Mouse (Mus musculus): ENCODE data around the gene Rtn4r. TPM values are rescaled to one million over a fixed set of nuclear protein-coding genes. Genes with fewer than 3 reads are reported as not detected.

Rtn4r gene
- polyA plus RNA-seq, 1 experiment from 2014 or later: 4.7 TPM

DNA sequence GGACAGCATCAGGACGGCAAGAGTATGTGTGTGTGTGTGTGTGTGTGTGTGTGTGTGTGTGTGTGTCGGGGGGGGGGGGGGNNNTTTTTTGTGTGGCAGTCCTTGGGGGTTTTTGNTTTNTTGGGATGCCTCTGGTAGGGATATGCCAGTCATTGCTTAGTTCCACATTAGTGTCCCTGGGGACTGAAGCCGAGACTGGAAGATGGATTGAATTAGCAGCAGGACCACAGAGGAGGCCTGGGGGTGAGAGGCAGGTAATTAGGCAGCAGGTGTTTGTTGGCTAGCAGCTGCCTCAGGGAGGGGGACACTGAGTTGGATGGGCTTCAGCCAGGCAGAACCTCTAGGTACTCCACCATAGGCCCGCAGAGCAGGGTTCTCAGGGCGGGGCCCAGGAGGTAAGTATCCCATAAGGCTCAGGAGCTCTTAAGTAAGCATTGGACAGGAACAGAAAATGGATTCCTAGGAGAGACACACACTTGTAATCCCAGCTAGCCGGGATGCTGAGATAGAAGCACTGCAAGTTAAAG, 18.0 kb downstream of the Rtn4r start:
- H3K4me1 ChIP-seq (replicated peaks): 0 out of 2 replicates have a peak, but pooled peaks cover 6% of the 10 kb centered on the region
- WGBS: 71% methylated on average over 5 of the region's 6 CpGs
- H3K27ac ChIP-seq: no peak overlapping the region
- H3K4me2 ChIP-seq (replicated peaks): no peak overlapping the region
- no peak overlapping the region for H3K9ac ChIP-seq
- no peaks in the 10 kb centered on the region for H3K36me3 ChIP-seq
- no peaks in the 10 kb centered on the region for H3K27me3 ChIP-seq (replicated peaks)
- no peak for ATAC-seq
- H3K9me3 ChIP-seq: no peaks in the 10 kb centered on the region
- H3K4me3 ChIP-seq (replicated peaks): no peak overlapping the region

- 33% methylated on average over 6 of the region's 6 CpGs for WGBS
- Histone ChIP-seq H3K9ac (no peak overlapping the region), H3K36me3 (no peaks in the 10 kb centered on the region), H3K27ac (no peak overlapping the region), H3K9me3 (no peaks in the 10 kb centered on the region), H3K27me3 (replicated peaks) (no peaks in the 10 kb centered on the region), H3K4me3 (replicated peaks) (no peak overlapping the region), H3K4me2 (replicated peaks) (no peak overlapping the region), H3K4me1 (replicated peaks) (0 out of 2 replicates have a peak, but pooled peaks cover 6% of the 10 kb centered on the region)
- ATAC-seq: no peak
These were observed 20.9 kb downstream of the Rtn4r start for GRCm38 (mm10) chr16:18148208-18148876.

DNA sequence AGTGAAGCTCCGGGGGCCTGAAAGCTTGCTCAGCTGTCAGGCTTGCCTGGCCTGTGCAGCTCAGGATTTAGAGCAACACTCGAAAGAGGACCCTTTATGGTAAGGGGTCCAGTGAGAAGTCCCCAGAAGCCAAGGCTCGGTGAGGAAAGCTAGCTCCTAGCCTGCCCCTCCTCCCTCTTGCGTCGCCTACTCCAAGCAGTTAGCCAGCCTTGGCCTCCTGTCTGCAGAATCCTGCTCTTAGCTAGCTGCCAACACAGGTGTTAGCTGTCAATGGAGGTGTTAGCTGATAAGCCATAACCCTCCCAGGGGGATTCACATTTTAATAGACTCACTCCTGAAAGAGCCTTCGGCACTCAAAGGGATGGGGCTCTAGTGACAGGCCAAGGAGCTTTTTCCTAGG, 21.8 kb downstream of the Rtn4r start:
- H3K36me3 ChIP-seq: no peaks in the 10 kb centered on the region
- H3K4me2 ChIP-seq (replicated peaks): no peak overlapping the region
- H3K4me3 ChIP-seq (replicated peaks): no peak overlapping the region
- WGBS: 55% methylated on average over 6 of the region's 6 CpGs
- H3K27me3 ChIP-seq (replicated peaks): no peaks in the 10 kb centered on the region
- H3K9me3 ChIP-seq: no peaks in the 10 kb centered on the region
- H3K9ac ChIP-seq: no peak overlapping the region
- ATAC-seq: no peak
- H3K4me1 ChIP-seq (replicated peaks): peaks cover 9% of the 10 kb centered on the region
- no peak overlapping the region for H3K27ac ChIP-seq

DNA sequence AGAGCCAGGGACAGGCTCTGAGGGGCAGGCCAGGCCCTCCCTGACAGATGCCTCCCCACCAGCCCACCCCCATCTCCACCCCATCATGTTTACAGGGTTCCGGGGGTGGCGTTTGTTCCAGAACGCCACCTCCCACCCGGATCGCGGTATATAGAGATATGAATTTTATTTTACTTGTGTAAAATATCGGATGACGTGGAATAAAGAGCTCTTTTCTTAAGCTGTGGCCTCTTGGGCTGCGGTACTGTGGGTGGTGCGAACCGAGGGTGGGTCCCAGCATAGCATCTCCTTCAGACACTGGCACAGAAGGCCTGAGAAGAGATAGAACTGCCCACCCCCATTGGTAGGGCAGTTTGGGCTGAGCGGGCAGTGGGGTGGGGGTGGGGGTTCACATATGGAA, 24.7 kb downstream of the Rtn4r start:
- H3K4me2 ChIP-seq (replicated peaks): no peak overlapping the region
- peaks cover 29% of the 10 kb centered on the region for H3K4me1 ChIP-seq (replicated peaks)
- no peaks in the 10 kb centered on the region for H3K27me3 ChIP-seq (replicated peaks)
- H3K27ac ChIP-seq: no peak overlapping the region
- WGBS: 87% methylated on average over 12 of the region's 12 CpGs
- H3K9ac ChIP-seq: no peak overlapping the region
- ATAC-seq: no peak
- no peaks in the 10 kb centered on the region for H3K36me3 ChIP-seq
- H3K4me3 ChIP-seq (replicated peaks): no peak overlapping the region
- no peaks in the 10 kb centered on the region for H3K9me3 ChIP-seq

- Histone ChIP-seq H3K9ac (no peak overlapping the region), H3K4me2 (replicated peaks) (no peak overlapping the region), H3K4me3 (replicated peaks) (no peak overlapping the region), H3K27ac (no peak overlapping the region), H3K36me3 (no peaks in the 10 kb centered on the region), H3K27me3 (replicated peaks) (no peaks in the 10 kb centered on the region), H3K4me1 (replicated peaks) (peaks cover 32% of the 10 kb centered on the region), H3K9me3 (no peaks in the 10 kb centered on the region)
- 88% methylated on average over 9 of the region's 9 CpGs for WGBS
- no peak for ATAC-seq
These were observed 25.5 kb downstream of the Rtn4r start for GRCm38 (mm10) chr16:18152769-18153445.

- Histone ChIP-seq H3K4me3 (replicated peaks) (no peak overlapping the region), H3K36me3 (no peaks in the 10 kb centered on the region), H3K27me3 (replicated peaks) (no peaks in the 10 kb centered on the region), H3K4me2 (replicated peaks) (no peak overlapping the region), H3K4me1 (replicated peaks) (peaks cover 26% of the 10 kb centered on the region), H3K9me3 (no peaks in the 10 kb centered on the region), H3K9ac (no peak overlapping the region), H3K27ac (no peak overlapping the region)
- WGBS: 30% methylated on average over 14 of the region's 14 CpGs
- ATAC-seq: peak; percentile 44
These were observed 27.2 kb downstream of the Rtn4r start for GRCm38 (mm10) chr16:18154521-18155171.

- Histone ChIP-seq H3K27me3 (replicated peaks) (no peaks in the 10 kb centered on the region), H3K9ac (no peak overlapping the region), H3K27ac (peak overlapping the region; percentile 63; the same call in 1 of the 2 replicates), H3K9me3 (no peaks in the 10 kb centered on the region), H3K4me2 (replicated peaks) (no peak overlapping the region), H3K4me3 (replicated peaks) (no peak overlapping the region), H3K4me1 (replicated peaks) (peaks cover 36% of the 10 kb centered on the region), H3K36me3 (no peaks in the 10 kb centered on the region)
- ATAC-seq: peak; percentile 44; the same call in 1 of the 2 replicates
- 39% methylated on average over 12 of the region's 12 CpGs for WGBS
These were observed 29.3 kb downstream of the Rtn4r start for GRCm38 (mm10) chr16:18156579-18157350.

GRCm38 (mm10) chr16:18159255-18159654, 31.8 kb downstream of the Rtn4r start:
- no peak for ATAC-seq
- Histone ChIP-seq H3K27ac (no peak overlapping the region), H3K4me1 (replicated peaks) (peaks cover 37% of the 10 kb centered on the region), H3K4me2 (replicated peaks) (no peak overlapping the region), H3K27me3 (replicated peaks) (no peaks in the 10 kb centered on the region), H3K9me3 (no peaks in the 10 kb centered on the region), H3K9ac (no peak overlapping the region), H3K36me3 (no peaks in the 10 kb centered on the region), H3K4me3 (replicated peaks) (no peak overlapping the region)
- WGBS: 84% methylated on average over 6 of the region's 6 CpGs

DNA sequence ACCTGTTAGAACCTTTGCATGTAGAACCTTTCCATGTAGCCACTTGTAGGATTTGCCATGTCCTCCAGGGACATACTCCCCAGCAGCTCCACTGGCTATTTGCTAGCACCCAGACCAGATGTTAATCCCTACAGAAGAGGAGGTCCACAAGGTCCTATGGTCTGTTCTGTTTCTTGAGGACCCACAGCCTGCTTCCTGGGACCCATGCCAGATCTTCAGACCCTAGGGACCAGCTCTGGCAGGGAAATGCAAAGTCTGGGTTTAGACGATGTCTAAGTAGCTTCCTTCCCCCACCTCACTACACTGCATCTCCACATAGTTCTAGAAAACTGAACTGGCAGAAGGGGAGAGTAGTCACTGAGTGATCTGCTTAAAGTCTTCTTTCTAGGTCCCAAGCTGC, 32.3 kb downstream of the Rtn4r start:
- Histone ChIP-seq H3K4me1 (replicated peaks) (peaks cover 32% of the 10 kb centered on the region), H3K4me3 (replicated peaks) (no peak overlapping the region), H3K9ac (no peak overlapping the region), H3K27me3 (replicated peaks) (no peaks in the 10 kb centered on the region), H3K36me3 (no peaks in the 10 kb centered on the region), H3K4me2 (replicated peaks) (no peak overlapping the region), H3K27ac (no peak overlapping the region), H3K9me3 (no peaks in the 10 kb centered on the region)
- no peak for ATAC-seq
- 34% methylated on average over 1 of the region's 1 CpGs for WGBS

GRCm38 (mm10) chr16:18160514-18160913, 33.1 kb downstream of the Rtn4r start:
- Histone ChIP-seq H3K4me2 (replicated peaks) (no peak overlapping the region), H3K4me1 (replicated peaks) (peaks cover 28% of the 10 kb centered on the region), H3K9me3 (no peaks in the 10 kb centered on the region), H3K36me3 (no peaks in the 10 kb centered on the region), H3K27me3 (replicated peaks) (no peaks in the 10 kb centered on the region), H3K27ac (no peak overlapping the region), H3K4me3 (replicated peaks) (no peak overlapping the region), H3K9ac (no peak overlapping the region)
- no peak for ATAC-seq
- 72% methylated on average over 7 of the region's 7 CpGs for WGBS

DNA sequence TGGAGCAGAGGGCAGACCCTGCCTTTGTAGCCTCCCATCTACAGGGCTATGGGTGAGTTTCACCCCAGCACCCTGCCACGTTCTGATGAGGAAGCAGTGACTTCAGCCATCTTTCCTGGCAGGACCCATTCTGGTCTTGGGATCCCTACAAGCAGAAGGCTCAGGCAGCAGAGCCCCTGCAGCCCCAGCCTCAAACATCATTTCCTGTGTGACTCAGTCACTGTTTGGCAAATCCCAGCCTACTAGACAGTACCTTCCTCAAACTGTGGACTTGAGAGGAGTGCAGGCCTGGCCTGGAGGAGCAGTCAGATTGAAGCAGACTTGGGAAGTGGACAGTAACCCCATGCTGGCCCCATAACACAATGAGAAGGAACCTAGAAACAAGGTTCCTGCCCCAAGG, 33.7 kb downstream of the Rtn4r start:
- Histone ChIP-seq H3K27ac (no peak overlapping the region), H3K27me3 (replicated peaks) (no peaks in the 10 kb centered on the region), H3K4me2 (replicated peaks) (no peak overlapping the region), H3K36me3 (no peaks in the 10 kb centered on the region), H3K9ac (no peak overlapping the region), H3K4me1 (replicated peaks) (peaks cover 27% of the 10 kb centered on the region), H3K4me3 (replicated peaks) (no peak overlapping the region), H3K9me3 (no peaks in the 10 kb centered on the region)
- WGBS: 62% methylated on average over 1 of the region's 1 CpGs
- no peak for ATAC-seq
